Mouse (Mus musculus): ENCODE results near the gene Fam13c. TPM values are rescaled to one million over a fixed set of nuclear protein-coding genes. Genes with fewer than 3 reads are reported as not detected.

Fam13c gene
- polyA plus RNA-seq, 1 experiment from 2014 or later, result 10.6 TPM

GRCm38 (mm10) chr10:70533301-70533781, 93.1 kb downstream of the Fam13c start:
- H3K9me3 ChIP-seq, result no peaks in the 10 kb centered on the region
- H3K4me1 ChIP-seq, result no peaks in the 10 kb centered on the region
- H3K9ac ChIP-seq, result no peak overlapping the region
- H3K27ac ChIP-seq, result no peak overlapping the region
- no peak for ATAC-seq (ENCODE audit: insufficient number of reproducible peaks, low FRiP score, low TSS enrichment, low read depth)
- no peaks in the 10 kb centered on the region for H3K27me3 ChIP-seq
- H3K4me3 ChIP-seq, result no peak overlapping the region
- 81% methylated on average over 8 of the region's 8 CpGs for WGBS
- no peak overlapping the region for H3K4me2 ChIP-seq
- H3K36me3 ChIP-seq, result peaks cover 10% of the 10 kb centered on the region; the same call in 1 of the 2 replicates

- H3K4me1 ChIP-seq, result no peaks in the 10 kb centered on the region
- no peak for ATAC-seq (ENCODE audit: insufficient number of reproducible peaks, low FRiP score, low TSS enrichment, low read depth)
- WGBS, result 76% methylated on average over 12 of the region's 12 CpGs
- H3K9me3 ChIP-seq, result no peaks in the 10 kb centered on the region
- no peak overlapping the region for H3K27ac ChIP-seq
- H3K27me3 ChIP-seq, result no peaks in the 10 kb centered on the region
- no peak overlapping the region for H3K4me3 ChIP-seq
- peaks cover 13% of the 10 kb centered on the region; the same call in 1 of the 2 replicates for H3K36me3 ChIP-seq
- no peak overlapping the region for H3K9ac ChIP-seq
- no peak overlapping the region for H3K4me2 ChIP-seq
These were observed 93.7 kb downstream of the Fam13c start for GRCm38 (mm10) chr10:70533986-70534385.

- H3K27ac ChIP-seq, result no peak overlapping the region
- ATAC-seq (ENCODE audit: insufficient number of reproducible peaks, low FRiP score, low TSS enrichment, low read depth), result no peak
- H3K9ac ChIP-seq, result no peak overlapping the region
- WGBS, result 93% methylated on average over 10 of the region's 10 CpGs
- H3K4me2 ChIP-seq, result no peak overlapping the region
- H3K36me3 ChIP-seq, result peaks cover 13% of the 10 kb centered on the region; the same call in 1 of the 2 replicates
- H3K9me3 ChIP-seq, result no peaks in the 10 kb centered on the region
- no peaks in the 10 kb centered on the region for H3K27me3 ChIP-seq
- H3K4me1 ChIP-seq, result no peaks in the 10 kb centered on the region
- no peak overlapping the region for H3K4me3 ChIP-seq
These were observed 94.3 kb downstream of the Fam13c start for GRCm38 (mm10) chr10:70534571-70534970.

GRCm38 (mm10) chr10:70535401-70535800, 95.1 kb downstream of the Fam13c start:
- ATAC-seq (ENCODE audit: insufficient number of reproducible peaks, low FRiP score, low TSS enrichment, low read depth), result no peak
- H3K9me3 ChIP-seq, result no peaks in the 10 kb centered on the region
- no peak overlapping the region for H3K4me2 ChIP-seq
- H3K4me1 ChIP-seq, result no peaks in the 10 kb centered on the region
- no peak overlapping the region for H3K4me3 ChIP-seq
- H3K36me3 ChIP-seq, result peaks cover 13% of the 10 kb centered on the region; the same call in 1 of the 2 replicates
- H3K27ac ChIP-seq, result no peak overlapping the region
- no peaks in the 10 kb centered on the region for H3K27me3 ChIP-seq
- no peak overlapping the region for H3K9ac ChIP-seq
- WGBS, result 92% methylated on average over 12 of the region's 12 CpGs

GRCm38 (mm10) chr10:70537694-70538093, 97.4 kb downstream of the Fam13c start:
- Histone ChIP-seq H3K27me3 (no peaks in the 10 kb centered on the region), H3K27ac (no peak overlapping the region), H3K36me3 (peaks cover 13% of the 10 kb centered on the region; the same call in 1 of the 2 replicates), H3K4me1 (no peaks in the 10 kb centered on the region), H3K4me2 (no peak overlapping the region), H3K9ac (no peak overlapping the region), H3K9me3 (no peaks in the 10 kb centered on the region), H3K4me3 (no peak overlapping the region)
- 82% methylated on average over 10 of the region's 10 CpGs for WGBS
- ATAC-seq (ENCODE audit: insufficient number of reproducible peaks, low FRiP score, low TSS enrichment, low read depth), result no peak

- no peaks in the 10 kb centered on the region for H3K9me3 ChIP-seq
- ATAC-seq (ENCODE audit: insufficient number of reproducible peaks, low FRiP score, low TSS enrichment, low read depth), result no peak
- WGBS, result 94% methylated on average over 9 of the region's 9 CpGs
- H3K27ac ChIP-seq, result no peak overlapping the region
- H3K9ac ChIP-seq, result no peak overlapping the region
- no peaks in the 10 kb centered on the region for H3K27me3 ChIP-seq
- H3K4me3 ChIP-seq, result no peak overlapping the region
- no peak overlapping the region for H3K4me2 ChIP-seq
- H3K4me1 ChIP-seq, result no peaks in the 10 kb centered on the region
- H3K36me3 ChIP-seq, result peaks cover 13% of the 10 kb centered on the region; the same call in 1 of the 2 replicates
These were observed 99.0 kb downstream of the Fam13c start for GRCm38 (mm10) chr10:70539251-70539650.

GRCm38 (mm10) chr10:70540456-70541195, 100.3 kb downstream of the Fam13c start:
- H3K36me3 ChIP-seq, result peaks cover 13% of the 10 kb centered on the region; the same call in 1 of the 2 replicates
- H3K4me2 ChIP-seq, result no peak overlapping the region
- H3K9ac ChIP-seq, result no peak overlapping the region
- no peak overlapping the region for H3K27ac ChIP-seq
- ATAC-seq (ENCODE audit: insufficient number of reproducible peaks, low FRiP score, low TSS enrichment, low read depth), result no peak
- H3K4me3 ChIP-seq, result no peak overlapping the region
- H3K9me3 ChIP-seq, result no peaks in the 10 kb centered on the region
- H3K27me3 ChIP-seq, result no peaks in the 10 kb centered on the region
- WGBS, result 83% methylated on average over 9 of the region's 9 CpGs
- H3K4me1 ChIP-seq, result no peaks in the 10 kb centered on the region

GRCm38 (mm10) chr10:70542857-70543256, 102.6 kb downstream of the Fam13c start:
- no peak overlapping the region for H3K4me2 ChIP-seq
- ATAC-seq (ENCODE audit: insufficient number of reproducible peaks, low FRiP score, low TSS enrichment, low read depth), result no peak
- H3K27ac ChIP-seq, result no peak overlapping the region
- H3K9ac ChIP-seq, result no peak overlapping the region
- H3K4me1 ChIP-seq, result no peaks in the 10 kb centered on the region
- no peak overlapping the region for H3K4me3 ChIP-seq
- no peaks in the 10 kb centered on the region for H3K9me3 ChIP-seq
- WGBS, result 67% methylated on average over 6 of the region's 6 CpGs
- peaks cover 8% of the 10 kb centered on the region; the same call in 1 of the 2 replicates for H3K36me3 ChIP-seq
- no peaks in the 10 kb centered on the region for H3K27me3 ChIP-seq

- H3K4me3 ChIP-seq, result no peak overlapping the region
- H3K36me3 ChIP-seq, result 0 out of 2 replicates have a peak, but pooled peaks cover 15% of the 10 kb centered on the region
- H3K9me3 ChIP-seq, result no peaks in the 10 kb centered on the region
- 96% methylated on average over 3 of the region's 3 CpGs for WGBS
- H3K27ac ChIP-seq, result no peak overlapping the region
- no peak for ATAC-seq (ENCODE audit: insufficient number of reproducible peaks, low FRiP score, low TSS enrichment, low read depth)
- H3K4me1 ChIP-seq, result no peaks in the 10 kb centered on the region
- no peaks in the 10 kb centered on the region for H3K27me3 ChIP-seq
- H3K9ac ChIP-seq, result no peak overlapping the region
- no peak overlapping the region for H3K4me2 ChIP-seq
These were observed 112.2 kb downstream of the Fam13c start for GRCm38 (mm10) chr10:70552531-70552930.

- Histone ChIP-seq H3K27ac (no peak overlapping the region), H3K9ac (no peak overlapping the region), H3K9me3 (no peaks in the 10 kb centered on the region), H3K27me3 (no peaks in the 10 kb centered on the region), H3K4me3 (no peak overlapping the region), H3K36me3 (peaks cover 3% of the 10 kb centered on the region; the same call in 1 of the 2 replicates), H3K4me1 (no peaks in the 10 kb centered on the region), H3K4me2 (no peak overlapping the region)
- ATAC-seq (ENCODE audit: insufficient number of reproducible peaks, low FRiP score, low TSS enrichment, low read depth), result no peak
- WGBS, result 17% methylated on average over 3 of the region's 3 CpGs
These were observed 123.4 kb downstream of the Fam13c start for GRCm38 (mm10) chr10:70563636-70564035.

- Histone ChIP-seq H3K9me3 (no peaks in the 10 kb centered on the region), H3K27me3 (no peaks in the 10 kb centered on the region), H3K27ac (no peak overlapping the region), H3K4me3 (no peak overlapping the region), H3K4me1 (no peaks in the 10 kb centered on the region), H3K9ac (no peak overlapping the region), H3K4me2 (no peak overlapping the region), H3K36me3 (no peaks in the 10 kb centered on the region)
- WGBS, result 66% methylated on average over 7 of the region's 7 CpGs
- ATAC-seq (ENCODE audit: insufficient number of reproducible peaks, low FRiP score, low TSS enrichment, low read depth), result no peak
These were observed 141.4 kb downstream of the Fam13c start for GRCm38 (mm10) chr10:70581556-70582211.

GRCm38 (mm10) chr10:70584171-70584570, 143.9 kb downstream of the Fam13c start:
- WGBS, result 73% methylated on average over 1 of the region's 1 CpGs
- Histone ChIP-seq H3K4me1 (no peaks in the 10 kb centered on the region), H3K9ac (no peak overlapping the region)

More at GRCm38 (mm10) chr10:70584171-70584570, 143.9 kb downstream of the Fam13c start:
- no peak overlapping the region for H3K4me3 ChIP-seq
- H3K27me3 ChIP-seq, result no peaks in the 10 kb centered on the region
- H3K4me2 ChIP-seq, result no peak overlapping the region
- H3K9me3 ChIP-seq, result no peaks in the 10 kb centered on the region
- no peaks in the 10 kb centered on the region for H3K36me3 ChIP-seq
- no peak overlapping the region for H3K27ac ChIP-seq
- no peak for ATAC-seq (ENCODE audit: insufficient number of reproducible peaks, low FRiP score, low TSS enrichment, low read depth)

All from limb, embryonic 15.5 days (tissue).